Mouse (Mus musculus) frontal cortex, adult (tissue): Measurements from ENCODE around the gene Galnt16.
A peak's percentile ranks its signal among the peaks of the same experiment; 100 is the strongest.

Experiments used
- ATAC-seq: cut with Nextera tagmentation; 2 replicates; pipeline ENCODE4 v1.9.2; 2017; ENCODE audit warnings: mild to moderate bottlenecking, moderate library complexity, mixed read lengths; ENCODE audit not compliant: low TSS enrichment

The Galnt16 gene

DNA sequence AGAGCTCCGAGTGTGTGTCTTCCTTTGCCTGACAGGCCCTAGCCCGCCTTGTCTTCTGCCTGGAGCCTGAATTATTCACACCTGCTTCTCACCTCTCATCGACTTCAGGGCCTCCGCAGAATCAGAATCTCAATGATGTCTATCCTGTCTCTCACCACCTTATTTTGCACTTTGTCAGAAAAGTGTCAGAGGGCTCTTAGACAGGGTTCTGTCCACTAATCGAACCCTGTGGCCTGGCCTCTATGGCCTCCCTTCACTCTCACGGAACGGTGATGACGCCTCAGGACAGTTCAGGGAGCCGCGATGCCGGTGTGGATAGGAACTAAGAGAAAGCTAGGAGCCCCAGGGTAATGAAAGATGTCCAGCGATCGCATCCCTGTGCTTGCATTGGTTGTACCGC is at the start of gene Galnt16:
TSS of gene Galnt16 (plus strand) at position 301 of the 400 bp plus-strand sequence.
- no peak; the same call in 1 of the 2 replicates for ATAC-seq

DNA sequence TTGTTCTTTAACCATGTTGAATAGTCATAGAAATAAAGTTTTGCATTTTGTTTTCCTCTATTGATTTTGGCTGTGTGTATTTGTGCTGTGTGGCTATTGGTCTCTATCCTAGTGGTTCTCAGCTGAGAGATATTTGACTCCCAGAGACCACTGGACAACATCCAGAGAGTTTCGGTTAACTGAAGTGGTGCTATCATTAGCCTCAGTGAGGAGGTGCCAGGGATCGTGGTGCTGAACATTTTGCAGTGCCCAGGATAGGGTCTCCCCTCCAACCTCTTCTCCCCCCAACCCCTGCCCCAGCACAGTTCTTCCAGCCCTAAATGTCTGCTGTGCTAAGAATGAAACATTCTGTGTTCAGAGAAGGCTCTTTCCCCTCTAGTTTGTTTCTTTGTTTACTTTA is 47.9 kb upstream of the Galnt16 start:
- ATAC-seq = no peak

DNA sequence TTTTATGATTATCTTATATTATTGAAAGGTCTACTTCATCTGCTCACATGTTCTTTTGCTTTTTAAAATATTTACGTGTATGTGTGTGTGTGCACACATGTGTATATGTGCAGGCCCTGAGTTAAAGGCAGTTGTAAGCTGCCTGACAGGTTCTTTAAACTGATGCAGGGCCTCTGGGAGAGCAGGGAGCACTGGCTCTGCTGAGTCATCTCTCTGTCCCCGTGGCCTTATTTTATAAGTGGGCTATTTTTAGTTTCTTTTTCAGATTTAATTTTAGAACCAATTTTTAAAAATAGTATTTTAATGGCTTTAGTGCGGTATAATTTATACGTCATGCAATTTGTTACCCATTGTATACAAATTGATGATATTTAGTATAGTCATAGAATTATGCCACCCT is 46.2 kb upstream of the Galnt16 start:
- ATAC-seq = no peak

GRCm38 (mm10) chr12:80473731-80474130 is 44.3 kb upstream of the Galnt16 start:
- no peak for ATAC-seq

DNA sequence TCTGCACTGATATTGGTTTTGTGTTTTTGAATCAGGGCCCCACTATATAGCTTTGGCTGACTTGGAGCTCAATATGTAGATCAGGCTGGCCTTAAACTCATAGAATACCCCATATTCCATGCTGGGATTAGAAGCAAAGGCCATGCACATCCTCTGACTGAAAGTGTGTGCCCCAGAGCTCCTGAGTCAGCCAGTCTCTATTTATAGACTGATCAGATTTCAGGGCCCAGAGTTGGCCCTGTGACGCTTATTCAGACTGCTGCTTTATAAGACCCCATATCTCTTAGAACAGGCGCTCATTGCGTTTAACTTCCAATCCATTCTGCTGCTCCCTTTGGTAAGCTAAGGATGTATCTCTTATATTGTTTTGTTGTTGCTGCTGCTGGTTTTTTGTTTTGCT is 38.1 kb upstream of the Galnt16 start:
- ATAC-seq = no peak

GRCm38 (mm10) chr12:80483397-80483796 is 34.7 kb upstream of the Galnt16 start:
- ATAC-seq = no peak

GRCm38 (mm10) chr12:80493311-80493710 is 24.8 kb upstream of the Galnt16 start:
- no peak for ATAC-seq

DNA sequence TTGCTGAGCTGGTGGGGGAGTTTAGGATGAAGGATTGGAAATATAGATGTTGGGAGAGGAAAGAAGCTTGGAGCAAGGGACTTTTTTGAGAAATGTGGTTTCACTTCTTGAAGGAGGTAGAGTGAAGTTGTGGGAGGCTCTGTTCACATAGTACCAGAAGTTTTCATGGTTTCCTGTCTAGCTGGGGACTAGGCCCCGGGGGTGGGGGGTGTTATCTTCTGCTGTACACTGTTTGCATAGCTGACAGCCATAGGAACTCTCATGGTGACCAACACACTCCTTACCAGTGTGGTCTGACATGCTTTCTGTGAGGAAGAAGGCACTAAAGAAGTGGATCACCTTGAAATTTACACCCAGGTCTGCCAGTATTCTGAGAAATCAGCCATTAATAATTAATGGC is 22.4 kb upstream of the Galnt16 start:
- ATAC-seq = no peak

GRCm38 (mm10) chr12:80498356-80498755 is 19.7 kb upstream of the Galnt16 start:
- no peak for ATAC-seq

GRCm38 (mm10) chr12:80500506-80500905 is 17.6 kb upstream of the Galnt16 start:
- ATAC-seq = no peak

GRCm38 (mm10) chr12:80504718-80505117 is 13.4 kb upstream of the Galnt16 start:
- ATAC-seq = peak; percentile 41; the same call in 1 of the 2 replicates

DNA sequence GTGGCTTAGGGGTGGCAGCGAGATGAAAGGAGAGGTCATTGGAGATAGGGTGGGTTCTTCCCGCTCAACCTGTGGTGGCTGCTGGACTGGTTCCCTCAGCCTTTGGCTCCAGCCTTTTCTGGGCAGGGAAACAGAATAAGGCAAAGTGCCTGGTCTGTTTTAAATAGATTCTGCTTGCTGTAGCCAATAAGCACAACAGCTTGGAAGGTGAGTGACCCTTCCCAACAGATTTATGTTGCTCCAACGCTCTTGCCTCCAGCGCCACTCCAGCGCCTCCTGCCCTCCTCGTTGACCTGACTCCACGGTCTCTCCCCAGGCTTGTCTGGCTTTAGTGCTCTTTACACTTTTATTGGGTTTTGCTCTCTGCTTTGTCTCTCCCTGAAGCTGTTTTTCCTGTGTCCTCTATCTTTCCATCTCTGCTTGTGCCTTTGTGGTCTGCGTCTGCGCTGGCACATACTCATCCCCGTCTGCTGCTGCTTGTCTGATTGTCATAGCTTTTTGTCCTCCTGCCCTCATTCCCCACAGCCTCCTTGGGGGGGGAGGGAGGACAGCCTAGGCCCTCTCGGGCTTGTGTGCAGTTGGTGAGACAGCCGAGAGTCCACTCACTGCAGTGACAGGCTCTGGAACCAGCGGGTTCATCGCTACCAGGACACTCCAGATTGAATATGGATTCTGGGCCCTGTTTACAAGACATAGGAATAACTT is 10.9 kb upstream of the Galnt16 start:
- no peak for ATAC-seq

DNA sequence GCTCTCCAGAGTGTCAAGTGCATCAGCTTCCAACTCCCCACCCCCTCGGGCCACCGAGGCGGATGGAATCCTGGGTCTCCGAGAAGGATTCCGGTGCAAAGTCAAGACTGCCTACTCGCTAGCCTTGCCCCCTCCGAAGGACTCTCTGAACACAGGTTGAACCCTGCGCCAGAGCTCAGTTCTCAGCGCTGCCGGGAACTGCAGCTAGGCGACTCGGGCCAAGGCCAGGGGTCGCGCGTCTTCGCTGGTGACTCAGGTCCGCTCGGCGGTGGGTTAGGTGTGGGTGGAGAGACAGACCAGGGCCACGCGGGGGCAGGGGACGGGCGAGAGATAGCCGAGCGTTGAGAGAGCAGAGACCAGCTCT is 298 bp downstream of the Galnt16 start:
- ATAC-seq = 0 out of 2 replicates have a peak, but pooled peaks have one; percentile 8

DNA sequence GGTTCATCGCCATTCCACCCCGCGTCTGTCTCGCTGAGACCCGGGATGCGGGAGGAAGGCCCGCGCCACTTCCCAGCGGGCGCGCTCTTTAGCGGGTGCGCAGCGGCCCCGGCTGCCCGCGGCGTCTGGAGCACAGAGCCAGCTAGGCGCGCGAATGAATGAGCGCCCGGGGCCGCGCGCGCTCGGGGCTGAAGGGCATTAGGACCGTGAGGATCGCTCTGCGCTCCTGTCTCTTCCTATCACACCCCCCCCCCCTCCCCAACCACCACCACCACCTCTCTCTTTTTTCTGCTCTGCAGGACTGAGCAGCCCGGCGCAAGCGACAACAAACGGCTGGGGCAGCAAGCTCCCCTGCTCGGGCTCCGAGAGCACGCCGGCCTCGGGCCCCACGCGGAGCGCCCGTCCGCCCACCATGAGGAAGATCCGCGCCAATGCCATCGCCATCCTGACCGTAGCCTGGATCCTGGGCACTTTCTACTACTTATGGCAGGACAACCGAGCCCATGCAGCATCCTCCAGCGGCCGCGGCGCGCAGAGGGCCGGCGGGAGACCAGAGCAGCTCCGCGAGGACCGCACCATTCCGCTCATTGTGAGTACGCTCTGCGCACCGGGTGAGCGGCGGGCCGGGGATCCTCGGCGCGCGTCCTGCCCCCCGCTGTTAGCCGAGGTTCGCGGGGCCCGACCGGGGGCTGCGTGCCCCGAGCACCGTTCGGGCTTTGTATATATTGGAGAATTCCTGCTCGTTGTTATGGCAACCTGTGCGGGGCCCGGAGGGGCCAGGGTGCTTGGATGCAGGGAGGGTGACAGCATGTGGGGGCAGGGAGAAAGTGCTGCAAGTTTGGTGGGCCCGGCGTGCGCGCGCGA is 912 bp downstream of the Galnt16 start:
- ATAC-seq = peak; percentile 71

DNA sequence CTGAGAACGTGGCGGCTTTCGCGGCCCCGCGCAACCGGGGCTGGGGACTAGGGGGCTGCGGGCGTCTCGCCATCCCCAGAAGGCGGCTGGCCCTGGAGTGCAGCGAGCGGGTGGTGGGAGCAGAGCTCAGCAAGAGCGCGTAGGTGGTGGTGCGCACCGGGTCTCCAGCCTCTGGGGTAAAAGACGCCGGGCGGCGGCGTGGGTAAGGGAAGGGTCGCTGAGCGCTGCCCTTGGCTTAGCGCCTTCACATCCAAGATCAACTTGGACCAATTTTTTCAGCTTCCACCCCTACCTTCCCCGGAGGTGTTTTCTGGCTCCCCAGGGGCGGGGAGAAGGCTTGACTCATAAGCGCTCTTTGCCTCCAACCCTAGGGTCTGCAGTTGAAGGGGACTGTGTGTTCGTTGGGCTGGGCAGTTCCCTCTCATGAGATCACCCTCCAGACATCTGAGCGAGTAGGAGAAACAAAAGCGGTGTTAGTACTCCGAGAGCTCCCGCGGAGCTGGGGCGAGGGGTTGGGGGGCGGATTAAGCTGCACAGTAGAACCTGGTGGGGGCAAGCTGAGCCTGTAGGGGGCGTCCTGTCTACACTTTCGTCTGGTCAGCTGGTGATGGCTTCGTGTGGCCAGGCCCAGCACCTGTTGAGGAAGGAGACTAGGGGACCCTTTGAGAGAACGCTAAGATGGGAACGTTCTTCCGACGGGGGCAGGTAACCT is 1.7 kb downstream of the Galnt16 start:
- ATAC-seq = peak; percentile 29

GRCm38 (mm10) chr12:80522006-80522405 is 3.9 kb downstream of the Galnt16 start:
- ATAC-seq = no peak

DNA sequence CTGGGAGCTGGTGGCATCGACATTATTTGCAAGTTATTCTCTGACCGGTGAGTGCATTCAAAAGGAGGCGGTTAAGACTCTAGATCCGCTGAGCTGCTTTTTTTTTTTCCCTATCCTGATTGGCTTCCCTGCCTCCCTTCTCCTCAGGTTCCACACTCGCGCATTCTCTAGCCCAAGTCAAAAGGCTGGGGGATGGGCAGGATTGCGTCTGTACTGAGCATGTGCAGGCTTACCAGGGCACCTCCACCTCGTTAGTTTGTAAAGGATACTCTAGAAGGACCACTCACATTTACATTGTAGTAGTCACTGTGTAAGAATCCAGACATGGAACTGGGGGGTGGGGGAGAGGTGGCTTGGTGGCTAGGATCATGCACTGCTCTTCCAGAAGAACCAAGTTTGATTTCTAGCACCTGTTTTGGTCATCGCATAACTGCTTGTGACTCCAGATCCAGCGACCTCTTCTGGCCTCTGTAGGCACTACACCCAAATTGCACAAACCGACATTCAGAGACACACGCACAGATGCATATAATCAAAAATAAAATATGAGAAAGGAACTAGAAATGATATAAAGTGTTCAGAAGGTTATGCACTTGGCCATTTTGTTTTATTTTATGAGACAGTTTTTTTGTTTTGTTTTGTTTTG is 6.3 kb downstream of the Galnt16 start:
- no peak for ATAC-seq

GRCm38 (mm10) chr12:80525513-80525912 is 7.4 kb downstream of the Galnt16 start:
- no peak for ATAC-seq

DNA sequence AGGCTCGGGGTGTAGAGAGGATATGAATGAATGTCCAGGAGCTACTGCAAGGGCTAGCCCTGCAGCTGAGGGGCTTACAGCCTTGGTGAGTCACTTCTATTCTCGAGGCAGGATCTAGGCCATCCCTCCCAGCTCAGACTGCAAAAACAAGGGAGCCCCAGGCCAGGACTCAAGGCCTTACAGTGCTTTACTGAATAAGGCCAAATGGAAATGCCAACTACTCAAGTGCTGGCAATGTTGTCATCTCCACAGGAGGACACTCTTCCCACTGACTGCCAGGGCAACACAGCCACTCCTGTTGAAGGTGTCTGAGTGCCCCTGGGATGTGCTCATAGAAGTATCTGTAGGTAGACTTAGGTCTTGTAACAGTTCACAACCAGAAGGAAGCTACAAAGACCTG is 8.4 kb downstream of the Galnt16 start:
- ATAC-seq = no peak

DNA sequence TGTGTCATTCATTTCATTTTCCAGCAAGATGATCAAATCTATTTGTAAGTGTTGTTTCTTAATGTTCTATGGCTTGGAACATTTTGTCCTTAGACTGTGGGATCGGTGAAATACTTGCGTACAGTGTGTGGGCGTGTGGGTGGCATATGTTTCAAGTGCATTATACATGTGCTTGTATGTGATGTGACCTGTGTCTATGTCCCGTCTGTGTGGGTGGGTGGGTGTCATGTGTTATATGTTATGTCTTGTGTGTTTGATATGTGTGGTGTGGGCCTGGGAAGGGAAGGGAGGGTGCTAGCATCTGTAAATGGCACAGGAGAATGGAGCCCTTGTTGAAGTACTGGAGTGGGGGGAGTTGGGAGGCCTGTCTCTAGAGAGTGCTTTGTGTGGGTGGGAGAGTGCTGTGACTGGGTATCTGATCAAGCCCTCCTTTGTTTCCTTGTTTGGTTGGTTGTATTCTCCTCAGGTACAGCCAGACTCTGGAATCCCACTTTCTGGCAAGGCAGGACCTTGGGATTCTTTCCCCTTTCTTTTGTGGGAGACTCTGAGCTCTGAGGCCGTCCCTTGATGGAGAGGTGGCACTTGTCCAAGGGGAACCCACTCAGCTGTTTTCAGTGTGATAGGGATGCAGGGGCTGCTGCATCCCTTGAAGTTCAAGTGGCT is 9.8 kb downstream of the Galnt16 start:
- ATAC-seq = peak; percentile 65

DNA sequence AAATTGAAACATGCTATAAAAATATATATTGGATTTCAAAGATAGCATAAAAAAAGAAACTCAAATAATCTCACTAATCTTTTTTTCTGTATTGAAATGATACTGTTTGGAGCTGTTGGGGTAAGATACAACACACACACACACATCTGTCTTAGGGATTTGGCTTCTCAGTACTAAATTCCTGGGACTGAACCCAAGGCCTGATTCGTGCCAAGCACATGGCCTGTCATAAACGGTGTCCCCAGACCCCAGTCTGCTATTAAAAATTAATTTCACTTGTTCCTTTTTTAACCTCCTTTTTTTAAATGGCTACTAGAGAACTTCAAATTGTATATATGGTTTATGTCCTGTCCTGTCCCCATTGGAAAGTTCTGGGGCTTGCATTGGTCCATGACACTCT is 12.0 kb downstream of the Galnt16 start:
- no peak for ATAC-seq
